In genomic region chr10:61426251-61426757, GRCm38 (mm10) we compare ENCODE assay signal across 12 mouse cellular contexts. TPM values are rescaled to one million over a fixed set of nuclear protein-coding genes. Genes with fewer than 3 reads are reported as not detected.
DNase-seq lines count a peak whose midpoint lies in the region; ATAC-seq lines count a peak whose summit lies in the region.
"Had no signal": no experiment of that assay in that cellular context is flagged by ENCODE, and none has a peak within 500 bp of the region (broad histone marks: within the 10 kb centered on the region; RNA-seq: fewer than 3 reads in every experiment).

No protein-coding gene starts in this region.

- H3K27ac ChIP-seq in kidney, embryonic 14.5 days (ENCODE audit: low read depth, low read length), result no peak overlapping the region
- 0 out of 2 replicates have a peak overlapping the region, but pooled peaks have one; percentile 0 for H3K27ac ChIP-seq in heart, embryonic 10.5 days
- H3K27ac ChIP-seq in embryonic facial prominence, embryonic 10.5 days (replicated peaks), result no peak overlapping the region
- H3K27ac ChIP-seq: forebrain, embryonic 13.5 days; limb, embryonic 12.5 days had no signal

- WGBS in kidney, embryonic 14.5 days, result 30% methylated on average over 2 of the region's 2 CpGs
- 26% methylated on average over 2 of the region's 2 CpGs for WGBS in heart, embryonic 10.5 days
- 65% methylated on average over 2 of the region's 2 CpGs for WGBS in embryonic facial prominence, embryonic 10.5 days

- no peaks in the 10 kb centered on the region for H3K9me3 ChIP-seq in kidney, embryonic 14.5 days (ENCODE audit: control insufficient read depth, low read length)
- H3K9me3 ChIP-seq in heart, embryonic 10.5 days, result no peaks in the 10 kb centered on the region
- no peaks in the 10 kb centered on the region for H3K9me3 ChIP-seq in embryonic facial prominence, embryonic 10.5 days
- H3K9me3 ChIP-seq: forebrain, embryonic 13.5 days; limb, embryonic 12.5 days had no signal

- DNase-seq in kidney, adult 18-20 months, result peak; percentile 51
- no peak for DNase-seq in heart, embryonic 10.5 days (ENCODE audit: low spot score)
- peak; percentile 52 to 74 for DNase-seq in kidney, postnatal 25 days
- peak; percentile 31 for DNase-seq in ovary, postnatal 14 days (ENCODE audit: low spot score)
- no peak for DNase-seq in thymus, postnatal 0 days (ENCODE audit: low spot score)
- DNase-seq in B cell, adult 2 months, result no peak
- no peak for DNase-seq in embryonic facial prominence, embryonic 10.5 days (ENCODE audit: low spot score)
- DNase-seq: right cerebral cortex, postnatal 14 days; thymus, postnatal 4 days had no signal

- no peak overlapping the region for H3K4me2 ChIP-seq in kidney, embryonic 14.5 days (replicated peaks; ENCODE audit: low read depth, low read length)
- H3K4me2 ChIP-seq: forebrain, embryonic 13.5 days; limb, embryonic 12.5 days had no signal

- H3K36me3 ChIP-seq in kidney, embryonic 14.5 days (ENCODE audit: control insufficient read depth, insufficient read depth, low read length), result peaks cover 19% of the 10 kb centered on the region
- peaks cover 26% of the 10 kb centered on the region for H3K36me3 ChIP-seq in heart, embryonic 10.5 days
- H3K36me3 ChIP-seq in embryonic facial prominence, embryonic 10.5 days (replicated peaks), result peaks cover 31% of the 10 kb centered on the region

- no peak overlapping the region for H3K4me3 ChIP-seq in kidney, embryonic 14.5 days (ENCODE audit: low read length)
- no peak overlapping the region for H3K4me3 ChIP-seq in heart, embryonic 10.5 days
- no peak overlapping the region for H3K4me3 ChIP-seq in embryonic facial prominence, embryonic 10.5 days
- H3K4me3 ChIP-seq: forebrain, embryonic 13.5 days; limb, embryonic 12.5 days had no signal

- no peak overlapping the region for H3K9ac ChIP-seq in kidney, embryonic 14.5 days (ENCODE audit: low read depth, low read length)
- H3K9ac ChIP-seq: forebrain, embryonic 13.5 days; limb, embryonic 12.5 days had no signal

- ATAC-seq in kidney, embryonic 14.5 days (ENCODE audit: low FRiP score, low TSS enrichment), result no peak
- ATAC-seq: forebrain, embryonic 13.5 days had no signal

- H3K27me3 ChIP-seq in kidney, embryonic 14.5 days (ENCODE audit: control insufficient read depth, insufficient read depth, low read length), result no peaks in the 10 kb centered on the region
- peaks cover 12% of the 10 kb centered on the region; the same call in 1 of the 2 replicates for H3K27me3 ChIP-seq in heart, embryonic 10.5 days (ENCODE audit: insufficient read depth, poor library complexity, severe bottlenecking)
- peaks cover 7% of the 10 kb centered on the region for H3K27me3 ChIP-seq in embryonic facial prominence, embryonic 10.5 days (replicated peaks; ENCODE audit: low read depth, poor library complexity, severe bottlenecking)

- H3K4me1 ChIP-seq in kidney, embryonic 14.5 days (ENCODE audit: control insufficient read depth, insufficient read depth, low read length), result no peaks in the 10 kb centered on the region
- H3K4me1 ChIP-seq in heart, embryonic 10.5 days, result peaks cover 17% of the 10 kb centered on the region; the same call in 1 of the 2 replicates
- peaks cover 15% of the 10 kb centered on the region for H3K4me1 ChIP-seq in embryonic facial prominence, embryonic 10.5 days

RNA-seq across cellular contexts. Expression of gene Nodal, which starts 8.5 kb away (rescaled TPM):
- 0.30 and 0.44 TPM in 2 replicates for polyA plus RNA-seq in kidney, embryonic 14.5 days (2014; fragmentation: Nextera tagmentation; extraction: Ambion mirVana)
- polyA plus RNA-seq in heart, embryonic 10.5 days (2016; fragmentation: Nextera tagmentation; extraction: Ambion mirVana), result 0.28 TPM in 1 of 2 replicates, not detected in the other
- 0.08 TPM in 2 replicates for polyA plus RNA-seq in thymus, postnatal 0 days (2015; fragmentation: Nextera tagmentation; extraction: Ambion mirVana)
- polyA plus RNA-seq in embryonic facial prominence, embryonic 10.5 days (2016; fragmentation: Nextera tagmentation; extraction: Ambion mirVana), result 0.16 TPM in 1 of 2 replicates, not detected in the other
- polyA plus RNA-seq: limb, embryonic 12.5 days had no signal

RNA-seq across cellular contexts. Expression of gene Eif4ebp2, which starts 26.2 kb away (rescaled TPM):
- 54.4 and 61.9 TPM in 2 replicates for polyA plus RNA-seq in kidney, embryonic 14.5 days (2014; fragmentation: Nextera tagmentation; extraction: Ambion mirVana)
- polyA plus RNA-seq in heart, embryonic 10.5 days (2016; fragmentation: Nextera tagmentation; extraction: Ambion mirVana), result 51.2 and 53.1 TPM in 2 replicates
- polyA plus RNA-seq in thymus, postnatal 0 days (2015; fragmentation: Nextera tagmentation; extraction: Ambion mirVana), result 83.7 and 91.5 TPM in 2 replicates
- 80.9 and 86.6 TPM in 2 replicates for polyA plus RNA-seq in embryonic facial prominence, embryonic 10.5 days (2016; fragmentation: Nextera tagmentation; extraction: Ambion mirVana)

RNA-seq across cellular contexts. Expression of gene Pald1, which starts 43.0 kb away (rescaled TPM):
- 14.9 and 25.5 TPM in 2 replicates for polyA plus RNA-seq in kidney, embryonic 14.5 days (2014; fragmentation: Nextera tagmentation; extraction: Ambion mirVana)
- polyA plus RNA-seq in heart, embryonic 10.5 days (2016; fragmentation: Nextera tagmentation; extraction: Ambion mirVana), result 34.2 and 40.8 TPM in 2 replicates
- 2.7 and 3.1 TPM in 2 replicates for polyA plus RNA-seq in thymus, postnatal 0 days (2015; fragmentation: Nextera tagmentation; extraction: Ambion mirVana)
- 29.9 and 35.3 TPM in 2 replicates for polyA plus RNA-seq in embryonic facial prominence, embryonic 10.5 days (2016; fragmentation: Nextera tagmentation; extraction: Ambion mirVana)

RNA-seq across cellular contexts. Expression of gene Lrrc20, which starts 49.3 kb away (rescaled TPM):
- 6.3 and 9.0 TPM in 2 replicates for polyA plus RNA-seq in kidney, embryonic 14.5 days (2014; fragmentation: Nextera tagmentation; extraction: Ambion mirVana)
- 10.5 and 14.0 TPM in 2 replicates for polyA plus RNA-seq in heart, embryonic 10.5 days (2016; fragmentation: Nextera tagmentation; extraction: Ambion mirVana)
- 3.5 and 4.5 TPM in 2 replicates for polyA plus RNA-seq in thymus, postnatal 0 days (2015; fragmentation: Nextera tagmentation; extraction: Ambion mirVana)
- 9.8 and 13.0 TPM in 2 replicates for polyA plus RNA-seq in embryonic facial prominence, embryonic 10.5 days (2016; fragmentation: Nextera tagmentation; extraction: Ambion mirVana)

Comparison
In these comparisons a context has a peak if more than half of its experiments do, and no peak if none do; other contexts are left out.
1. DNase-seq: peak in kidney, adult 18-20 months (single experiment), kidney, postnatal 25 days (2 of 2) and ovary, postnatal 14 days (single experiment); none in heart, embryonic 10.5 days (single experiment), thymus, postnatal 0 days (single experiment), B cell, adult 2 months (0 of 2) and embryonic facial prominence, embryonic 10.5 days (single experiment).